Mouse (Mus musculus) cortical plate, adult 2 months (tissue): ENCODE results near the gene Fam69a. TPM values are rescaled to one million over a fixed set of nuclear protein-coding genes. Genes with fewer than 3 reads are reported as not detected.
"Not testable (repeated sequence)": the region's sequence is repeated elsewhere in the genome, so short reads cannot be mapped to it uniquely, and the experiment has no call there.

Experiments used
- H3K27ac ChIP-seq: fragments of 200-500 bp; 2 replicates; pipeline ENCODE4 v1.5.1; 2012; ENCODE audit warnings: low read length, control low read depth, inconsistent platforms; ENCODE audit not compliant: insufficient read depth
- H3K4me1 ChIP-seq: fragments of 200-500 bp; 2 replicates; pipeline ENCODE4 v1.6.1; 2011; ENCODE audit warnings: low read length; ENCODE audit not compliant: control insufficient read depth, insufficient read depth
- H3K4me3 ChIP-seq: fragments of 200-500 bp; 2 replicates; pipeline ENCODE4 v1.5.1; 2011; ENCODE audit warnings: mild to moderate bottlenecking, low read length, control low read depth; ENCODE audit not compliant: insufficient read depth
- CTCF ChIP-seq: fragments of 200-500 bp; IDR thresholded peaks from 2 replicates; pipeline ENCODE4 v1.5.1; 2011; ENCODE audit warnings: mild to moderate bottlenecking, control low read depth, low read length; ENCODE audit not compliant: insufficient read depth; ENCODE audit errors: extremely low read depth
- POLR2A ChIP-seq: fragments of 200-500 bp; IDR thresholded peaks from 2 replicates; pipeline ENCODE4 v1.6.1; 2011; ENCODE audit warnings: mild to moderate bottlenecking, low read length, control low read depth; ENCODE audit not compliant: insufficient read depth; ENCODE audit errors: extremely low read depth
- polyA plus RNA-seq: library from polyadenylated mRNA; depleted of rRNA; stranded (reverse); fragments of >200 nt; gene quantifications from 2 replicates; pipeline ENCODE4 v1.2.3, GENCODE M21; 2012

Fam69a gene
- polyA plus RNA-seq, 1 experiment: 17.3 TPM

- not testable (repeated sequence) for H3K4me3 ChIP-seq, H3K27ac ChIP-seq, H3K4me1 ChIP-seq
- TF ChIP-seq CTCF: peak; percentile 34; the same call in 1 of the 2 replicates
These were observed 95.4 kb downstream of the Fam69a start for GRCm38 (mm10) chr5:107891515-107891914.

- H3K4me3 ChIP-seq: no peak overlapping the region
- H3K4me1 ChIP-seq: no peaks in the 10 kb centered on the region
- TF ChIP-seq CTCF (no peak), POLR2A (no peak)
- H3K27ac ChIP-seq: no peak overlapping the region
These were observed 96.6 kb downstream of the Fam69a start for GRCm38 (mm10) chr5:107889994-107890888.

- TF ChIP-seq POLR2A: no peak
- TF ChIP-seq CTCF: no peak
- no peak overlapping the region for H3K4me3 ChIP-seq
These were observed 106.2 kb downstream of the Fam69a start for GRCm38 (mm10) chr5:107880710-107881109.

GRCm38 (mm10) chr5:107877053-107877452 is 109.8 kb downstream of the Fam69a start:
- H3K27ac ChIP-seq: no peak overlapping the region
- H3K4me3 ChIP-seq: no peak overlapping the region
- peaks cover 2% of the 10 kb centered on the region; the same call in 1 of the 2 replicates for H3K4me1 ChIP-seq
- TF ChIP-seq CTCF (no peak), POLR2A (no peak)

More at GRCm38 (mm10) chr5:107880710-107881109, 106.2 kb downstream of the Fam69a start:
- no peak overlapping the region for H3K27ac ChIP-seq
- H3K4me1 ChIP-seq: no peaks in the 10 kb centered on the region

- Histone ChIP-seq H3K4me1 (peaks cover 2% of the 10 kb centered on the region; the same call in 1 of the 2 replicates), H3K27ac (no peak overlapping the region), H3K4me3 (peak overlapping the region; percentile 33; the same call in 1 of the 2 replicates)
- 0 out of 2 replicates have a peak, but pooled peaks have one; percentile 1 for TF ChIP-seq POLR2A
- TF ChIP-seq CTCF: no peak
These were observed 111.6 kb downstream of the Fam69a start for GRCm38 (mm10) chr5:107875261-107875611.

- peak within 1 kb of the TSS; percentile 33 for H3K4me3 ChIP-seq
- TF ChIP-seq POLR2A (0 out of 2 replicates have a peak, but pooled peaks have one; percentile 10), CTCF (no peak)
- 0 out of 2 replicates have a peak within 1 kb of the TSS, but pooled peaks have one; percentile 0 for H3K27ac ChIP-seq
- peaks cover 2% of the 10 kb centered on the region; the same call in 1 of the 2 replicates for H3K4me1 ChIP-seq
These were observed 112.2 kb downstream of the Fam69a start, which contains the start of gene Evi5 for GRCm38 (mm10) chr5:107874561-107875260. Gene Evi5, minus strand, starts transcription at chr5:107875107.

GRCm38 (mm10) chr5:107873886-107874302 is 113.0 kb downstream of the Fam69a start:
- Histone ChIP-seq H3K4me1 (peaks cover 2% of the 10 kb centered on the region; the same call in 1 of the 2 replicates), H3K27ac (0 out of 2 replicates have a peak overlapping the region, but pooled peaks have one; percentile 0), H3K4me3 (peak overlapping the region; percentile 33)
- no peak for TF ChIP-seq CTCF
- peak; percentile 63; the same call in 1 of the 2 replicates for TF ChIP-seq POLR2A

GRCm38 (mm10) chr5:107873330-107873729 is 113.6 kb downstream of the Fam69a start:
- TF ChIP-seq CTCF (no peak), POLR2A (no peak)
- Histone ChIP-seq H3K4me3 (peak overlapping the region; percentile 33), H3K4me1 (peaks cover 2% of the 10 kb centered on the region; the same call in 1 of the 2 replicates), H3K27ac (no peak overlapping the region)

- Histone ChIP-seq H3K4me1 (peaks cover 4% of the 10 kb centered on the region), H3K27ac (no peak overlapping the region), H3K4me3 (no peak overlapping the region; the same call in 1 of the 2 replicates)
- no peak for TF ChIP-seq POLR2A
These were observed 117.2 kb downstream of the Fam69a start for GRCm38 (mm10) chr5:107869701-107870100.
